Mouse (Mus musculus) thymus, postnatal 36 days (tissue): ENCODE measurements around the gene Twf2.

ENCODE experiments used
- DNase-seq, 2 experiments: peaks; one replicate each; pipeline ENCODE4 v3.0.0; 2022; ENCODE audit warnings: mixed read lengths in 2 of 2

Twf2 gene

DNA sequence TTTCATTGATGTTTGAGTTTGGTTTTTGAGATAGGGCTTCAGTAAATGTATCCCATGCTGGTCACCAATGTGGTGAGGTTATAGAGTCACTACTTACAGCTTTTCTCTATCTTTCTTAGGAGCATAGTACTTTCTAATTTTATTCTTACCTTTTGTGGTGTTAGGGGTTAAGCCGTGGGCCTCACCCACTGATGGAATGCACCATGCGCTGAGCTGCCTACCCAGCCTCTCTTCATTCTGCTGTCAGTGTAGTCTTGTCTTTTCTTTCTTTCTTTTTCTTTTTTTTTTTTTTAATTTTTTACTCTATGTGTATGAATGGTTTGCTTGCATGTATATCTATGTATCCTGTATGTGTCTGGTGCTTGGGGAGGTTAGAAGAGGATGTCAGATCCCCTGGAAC lies 23.5 kb upstream of the Twf2 start:
- DNase-seq, result no peak

DNA sequence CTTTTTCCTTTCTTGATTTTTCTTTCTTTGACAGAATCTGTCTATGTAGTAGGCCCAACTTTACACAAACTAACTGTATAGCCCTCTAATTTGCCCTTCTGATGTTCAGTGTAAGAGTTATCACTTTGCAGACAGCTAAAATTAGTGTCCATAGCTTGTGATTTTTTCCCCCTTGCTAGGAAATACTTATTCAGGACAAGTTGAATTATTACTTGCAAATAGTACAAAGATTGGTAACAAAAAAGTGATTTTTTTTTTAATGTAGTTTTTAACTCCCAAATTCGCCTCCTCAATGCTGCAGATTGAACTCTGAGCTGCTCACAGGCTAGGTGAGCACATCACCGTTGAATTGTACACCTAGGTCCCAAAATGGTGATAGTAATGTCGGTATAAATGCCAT lies 22.9 kb upstream of the Twf2 start:
- DNase-seq, result no peak

DNA sequence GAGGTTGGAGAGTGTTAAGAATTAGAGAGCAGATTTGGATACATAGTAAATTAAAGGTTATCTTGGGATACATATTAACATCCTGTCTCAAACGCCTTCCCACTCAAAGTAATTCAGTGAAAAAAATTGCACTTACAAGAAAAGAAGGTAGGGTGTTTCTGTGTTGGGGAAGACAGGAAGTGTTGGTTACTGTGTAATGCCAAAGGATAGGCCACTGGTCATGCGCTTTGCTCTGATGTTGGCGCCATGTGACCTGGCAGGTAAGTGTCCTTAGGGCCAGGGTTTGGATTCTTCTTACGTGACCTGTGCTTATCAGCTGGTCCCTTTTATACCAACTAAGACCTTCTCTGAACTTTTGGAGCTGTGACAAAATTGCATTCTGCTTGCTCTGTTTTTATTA lies 20.8 kb upstream of the Twf2 start:
- no peak for DNase-seq

DNA sequence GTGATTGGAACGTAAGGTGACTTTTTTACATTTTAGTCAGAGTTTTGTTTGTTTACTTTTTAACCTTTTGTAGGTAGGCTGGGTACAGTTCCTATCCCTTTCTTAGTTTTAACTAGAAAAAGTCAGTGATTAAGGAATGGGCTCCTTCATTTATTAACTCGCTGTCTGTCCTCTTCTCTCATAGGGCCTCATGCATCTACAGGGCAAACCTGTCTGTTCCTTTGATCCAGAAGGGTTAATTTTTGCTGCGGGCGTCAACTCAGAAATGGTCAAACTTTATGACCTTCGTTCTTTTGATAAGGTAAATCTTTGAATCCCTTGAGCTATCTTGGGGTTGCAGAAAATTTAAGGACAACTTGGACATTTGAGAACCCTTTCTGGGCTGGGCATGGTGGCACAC lies 18.9 kb upstream of the Twf2 start:
- DNase-seq, result no peak

DNA sequence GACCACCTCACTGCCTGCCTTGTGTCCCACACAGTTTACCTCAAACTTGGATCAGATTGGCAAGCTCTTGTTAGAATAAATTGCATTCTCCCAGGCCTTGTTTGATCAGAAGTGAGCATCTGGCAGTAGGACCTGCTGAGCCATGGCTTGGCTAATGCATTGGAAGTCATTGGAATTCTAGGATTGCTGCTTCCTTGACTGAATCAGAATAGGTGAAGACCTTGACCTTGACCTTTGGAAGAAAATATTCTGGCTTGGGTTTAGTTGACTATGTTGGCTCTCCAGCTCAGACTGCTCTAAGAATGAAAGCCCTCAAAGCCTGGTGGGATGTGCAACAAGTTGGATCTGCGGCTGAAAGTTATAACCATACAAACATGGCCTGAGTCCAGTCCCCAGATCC lies 11.6 kb upstream of the Twf2 start:
- no peak for DNase-seq

DNA sequence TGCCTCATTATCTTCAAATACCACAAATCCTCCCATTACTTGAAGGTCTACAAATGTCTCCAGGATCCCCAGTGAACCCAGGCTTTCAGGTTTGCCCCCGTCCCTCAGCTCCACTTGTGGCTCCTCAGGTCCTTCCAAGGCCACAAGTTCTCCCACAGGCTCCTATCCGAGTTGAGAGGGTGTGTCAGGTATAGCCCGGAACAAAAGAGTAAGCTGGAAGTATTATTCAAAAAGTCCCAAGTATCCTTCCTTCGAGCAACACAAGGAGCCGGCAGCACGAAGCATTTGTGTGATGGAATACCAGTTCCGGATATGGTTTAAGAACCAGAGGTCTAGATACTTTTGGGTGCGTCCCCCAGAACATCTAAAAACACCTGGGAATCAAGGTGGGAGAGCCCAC lies 10.9 kb upstream of the Twf2 start:
- DNase-seq, result no peak

DNA sequence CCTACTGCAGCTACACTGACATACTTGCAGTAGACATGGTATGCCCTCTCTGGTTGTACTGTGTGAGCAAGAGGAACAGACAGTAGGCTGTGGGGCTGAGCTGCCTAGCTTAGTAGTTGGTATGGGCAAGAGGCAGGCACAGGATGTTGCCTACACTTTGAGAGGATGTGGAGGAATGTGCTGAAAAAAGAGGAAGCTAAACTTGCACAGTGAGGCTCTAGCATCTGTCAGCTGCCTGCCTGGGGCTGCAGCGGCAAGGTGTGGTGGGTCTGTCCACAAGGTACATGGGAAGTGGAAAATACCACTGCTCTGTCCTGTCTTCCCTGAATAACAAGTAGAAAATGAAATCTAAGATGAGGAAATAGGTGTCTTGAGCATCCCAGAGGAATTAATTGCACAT lies 9.9 kb upstream of the Twf2 start:
- no peak for DNase-seq

DNA sequence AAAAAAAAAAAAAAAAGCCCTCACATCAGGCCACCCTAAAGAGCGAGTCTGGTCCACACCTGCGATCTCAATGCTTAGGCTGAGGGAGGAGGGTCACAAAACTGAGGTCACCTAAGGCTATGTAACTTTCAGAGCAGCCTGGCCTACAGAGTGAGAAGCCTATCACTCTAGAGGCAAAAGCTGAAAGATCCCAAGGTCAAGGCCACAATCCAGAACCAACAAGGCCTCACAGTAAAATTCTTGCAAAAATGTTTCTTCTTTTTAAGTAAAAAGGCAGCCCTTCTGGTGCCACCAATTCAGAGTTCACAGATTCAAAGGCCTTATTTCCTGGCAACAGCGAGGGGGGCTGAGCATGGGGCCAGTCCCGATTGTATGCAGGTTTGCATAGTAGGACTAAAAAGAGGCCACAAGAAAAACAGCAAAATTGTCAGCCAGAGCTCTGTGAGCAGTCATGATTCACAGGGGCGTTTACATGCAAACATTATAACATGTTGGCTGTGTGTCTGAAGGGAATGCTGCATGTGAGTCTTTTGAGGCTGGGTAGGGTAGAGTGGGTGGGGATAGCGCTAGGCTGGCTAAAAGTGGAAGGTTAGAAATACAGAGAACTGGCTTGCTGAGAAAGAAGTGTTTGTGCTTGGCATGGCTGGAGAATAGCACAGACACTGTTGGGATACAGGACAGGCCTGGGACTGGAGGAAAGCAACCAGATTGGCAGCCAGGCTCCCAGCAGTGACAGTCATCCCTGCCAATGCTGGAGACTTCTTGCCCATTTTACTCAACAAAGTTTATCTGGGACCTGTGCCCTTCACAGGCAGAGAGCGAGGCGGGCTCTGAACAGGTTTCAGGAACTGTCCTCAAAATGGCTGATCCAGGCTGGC lies 8.7 kb upstream of the Twf2 start:
- no peak for DNase-seq

DNA sequence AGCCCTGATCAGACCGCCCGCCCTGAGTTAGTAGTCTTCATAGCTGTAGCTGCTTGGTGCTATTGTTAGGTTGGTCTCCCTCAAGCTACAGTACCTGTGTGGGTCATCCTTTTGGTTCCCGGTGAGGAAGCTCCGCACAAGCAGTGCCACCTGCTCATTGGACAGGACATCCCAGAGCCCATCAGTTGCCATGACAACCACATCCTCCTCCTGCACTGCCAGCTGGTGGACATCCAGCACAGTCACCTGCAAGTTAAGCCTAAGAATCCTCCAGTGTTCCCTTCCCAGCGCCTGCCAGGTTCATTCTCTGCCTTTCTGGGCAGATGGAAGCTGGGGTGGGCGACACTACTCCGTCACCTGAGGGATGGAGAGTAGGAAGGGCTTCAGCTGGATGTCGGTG lies 7.2 kb upstream of the Twf2 start:
- DNase-seq, result no peak

DNA sequence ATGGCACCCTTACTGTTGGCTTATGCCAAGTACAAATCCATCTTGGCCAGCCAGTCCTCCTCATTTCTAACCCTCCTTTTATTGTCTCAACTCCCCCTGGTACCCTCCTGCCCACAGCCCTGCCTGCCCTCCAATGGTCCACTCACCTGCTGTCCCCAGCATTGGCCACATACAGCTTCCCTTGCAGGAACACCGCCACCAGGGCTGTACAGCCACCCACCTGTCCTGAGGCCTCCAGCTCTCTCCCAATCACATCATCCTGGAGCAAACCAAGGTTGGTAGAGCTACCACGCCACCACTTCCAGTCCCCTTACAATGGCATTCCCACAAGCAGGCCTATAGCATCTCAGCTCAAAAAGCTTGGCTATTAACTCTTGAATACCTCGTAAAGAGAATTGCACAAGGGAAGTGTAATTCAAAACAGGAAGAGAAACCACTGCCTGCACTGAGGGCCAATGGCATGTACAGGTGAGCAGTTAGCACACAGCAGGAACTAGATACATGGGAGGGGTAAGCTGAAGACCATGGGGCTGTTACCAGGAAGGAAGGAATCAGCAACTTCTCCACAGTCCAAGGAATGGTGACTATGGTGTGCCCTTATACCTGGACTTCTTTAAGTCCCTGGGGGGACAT lies 5.7 kb upstream of the Twf2 start:
- DNase-seq, result no peak

DNA sequence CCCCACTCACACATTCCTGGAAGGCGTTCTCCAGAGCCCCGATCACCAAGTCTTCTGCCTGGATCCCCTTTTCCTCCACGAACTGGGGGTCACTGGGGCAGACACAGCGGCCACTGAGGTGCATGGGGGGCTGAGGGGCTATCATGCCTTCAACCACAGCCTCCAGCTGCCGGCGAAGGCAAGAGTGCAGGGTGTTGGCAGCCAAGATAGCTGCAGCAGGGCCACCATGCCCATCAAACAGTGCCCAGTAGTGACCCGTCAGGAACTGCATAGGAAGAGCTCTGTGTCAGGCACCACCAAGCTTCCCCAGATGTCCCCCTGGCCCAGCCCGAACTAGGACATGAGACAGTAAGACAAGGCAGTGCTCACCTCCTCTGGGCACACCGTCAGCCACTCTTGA lies 5.2 kb upstream of the Twf2 start:
- DNase-seq, result no peak

DNA sequence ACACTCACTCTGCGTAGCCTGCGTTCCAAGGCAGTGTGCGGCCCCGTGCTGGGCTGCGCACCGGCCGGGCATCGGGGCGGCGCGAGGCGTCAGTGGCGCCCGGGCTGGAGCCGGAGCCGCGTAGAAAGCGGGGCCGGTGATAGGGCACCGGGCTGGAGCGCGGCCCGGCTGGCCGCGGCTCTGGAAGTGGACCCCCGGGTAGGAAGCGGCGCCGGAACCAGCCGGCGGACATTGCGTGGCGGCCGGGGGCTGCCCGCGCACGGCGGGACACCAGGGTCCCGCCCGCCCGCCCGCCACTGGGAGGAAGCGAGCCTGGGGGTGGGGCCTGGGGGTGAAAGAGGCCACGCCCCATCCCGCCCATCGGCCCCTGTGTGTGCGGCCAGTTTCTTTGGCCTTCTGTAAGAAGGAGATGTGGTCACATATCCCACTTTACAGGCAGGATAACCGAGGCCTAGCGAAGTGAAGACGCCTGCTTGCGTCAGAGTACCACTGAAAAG lies 3.9 kb upstream of the Twf2 start:
- DNase-seq, result peak; percentile 70 to 72

DNA sequence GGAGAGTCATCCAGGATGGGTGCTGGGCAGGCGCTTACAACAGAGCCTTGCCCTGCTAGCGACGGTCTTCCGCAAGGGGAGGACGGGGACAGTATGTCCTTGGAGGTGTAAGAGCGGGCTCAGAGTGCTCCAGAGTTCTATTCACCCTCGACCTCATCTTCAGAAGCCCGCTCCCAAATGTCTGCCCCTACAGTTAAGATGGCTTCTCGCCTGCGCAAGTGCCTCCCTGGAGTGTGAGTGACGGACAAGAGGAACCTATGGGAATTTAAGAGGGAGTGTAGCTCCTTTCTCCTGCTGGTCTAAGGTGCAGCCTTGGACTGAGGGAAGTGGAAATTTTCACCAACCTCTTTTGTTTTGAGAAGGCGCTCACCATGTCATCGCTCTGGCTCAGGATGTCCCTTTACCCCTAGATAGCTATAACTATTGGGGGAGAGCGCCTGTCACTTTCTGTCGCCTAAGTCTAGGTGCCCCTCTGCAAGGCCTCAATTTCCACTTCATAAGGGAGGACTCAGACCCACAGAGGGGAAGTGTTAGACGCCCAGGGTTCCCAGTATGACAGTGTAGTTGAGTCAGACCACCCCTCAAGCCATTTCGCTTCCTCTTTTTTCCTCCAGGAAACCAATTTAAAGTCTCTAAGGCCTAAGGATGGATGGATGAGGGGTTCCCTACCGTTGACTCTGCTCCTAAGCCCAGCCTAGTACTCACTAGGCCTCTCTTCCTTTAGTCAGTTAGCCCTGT lies 3.2 kb upstream of the Twf2 start, which contains the start of gene Ppm1m:
Ppm1m (minus strand) TSS at position 212 of the 738 bp plus-strand sequence.
- DNase-seq, result no peak

DNA sequence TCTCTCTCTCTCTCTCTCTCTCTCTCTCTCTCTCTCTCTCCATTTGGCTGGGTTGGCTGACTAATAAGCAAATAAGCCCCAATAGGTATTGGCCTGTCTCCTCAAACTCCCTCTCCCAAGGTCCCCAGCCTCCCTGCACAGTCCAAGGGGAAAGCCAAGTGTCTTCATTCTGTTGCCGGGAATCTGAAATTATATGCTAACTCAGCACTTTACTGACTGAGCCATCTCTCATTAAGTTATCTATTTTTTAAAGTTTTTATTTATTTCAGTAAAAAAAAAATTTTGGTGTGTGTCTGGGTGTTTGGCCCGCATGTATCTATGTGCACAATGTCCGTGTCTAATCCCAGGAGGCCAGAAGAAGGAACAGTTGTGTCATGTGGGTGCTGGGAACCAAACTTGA lies 1.0 kb upstream of the Twf2 start:
- DNase-seq, result no peak

DNA sequence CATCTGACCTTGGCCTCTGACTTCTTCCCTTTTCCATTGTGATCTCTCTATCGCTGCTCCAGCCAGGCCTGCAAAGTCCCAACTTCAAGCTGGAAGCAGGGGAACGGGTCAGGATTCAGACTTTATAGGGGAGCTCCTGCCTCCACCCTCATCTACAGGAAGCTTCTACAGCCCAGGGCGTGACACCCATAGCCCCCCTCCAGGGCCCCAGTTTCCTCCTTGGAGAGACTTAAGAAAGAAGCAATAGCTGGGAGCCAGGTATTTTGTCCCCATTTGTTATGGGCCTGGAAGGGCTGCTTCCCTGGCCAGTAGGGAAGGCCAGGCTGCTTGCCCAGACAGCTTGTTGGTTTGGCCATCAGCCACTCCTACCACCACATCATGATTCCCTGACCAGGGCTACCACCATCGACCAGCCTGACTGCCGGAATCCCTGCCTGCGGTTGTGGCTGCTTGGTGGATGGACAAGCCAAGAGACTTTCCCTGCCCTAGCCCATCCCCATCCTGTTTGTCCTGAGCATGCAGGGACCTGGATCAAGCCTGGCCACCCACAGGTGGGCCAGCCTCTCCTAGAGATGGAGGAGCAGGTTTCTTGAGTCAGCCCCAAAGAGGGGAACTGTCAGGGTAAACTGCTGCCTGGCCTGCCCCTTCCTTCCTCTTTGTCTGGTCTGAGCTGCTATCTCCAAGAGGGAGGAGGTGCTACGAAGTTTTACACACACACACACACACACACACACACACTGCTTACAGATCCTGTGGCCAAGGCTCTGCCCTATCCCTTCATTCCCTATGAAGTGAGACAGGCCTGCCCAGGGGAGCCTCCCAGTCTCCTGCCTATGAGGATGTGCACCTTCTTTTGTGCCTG lies 1.3 kb downstream of the Twf2 start:
- DNase-seq, result peak in 1 of 2 experiments; percentile 42

DNA sequence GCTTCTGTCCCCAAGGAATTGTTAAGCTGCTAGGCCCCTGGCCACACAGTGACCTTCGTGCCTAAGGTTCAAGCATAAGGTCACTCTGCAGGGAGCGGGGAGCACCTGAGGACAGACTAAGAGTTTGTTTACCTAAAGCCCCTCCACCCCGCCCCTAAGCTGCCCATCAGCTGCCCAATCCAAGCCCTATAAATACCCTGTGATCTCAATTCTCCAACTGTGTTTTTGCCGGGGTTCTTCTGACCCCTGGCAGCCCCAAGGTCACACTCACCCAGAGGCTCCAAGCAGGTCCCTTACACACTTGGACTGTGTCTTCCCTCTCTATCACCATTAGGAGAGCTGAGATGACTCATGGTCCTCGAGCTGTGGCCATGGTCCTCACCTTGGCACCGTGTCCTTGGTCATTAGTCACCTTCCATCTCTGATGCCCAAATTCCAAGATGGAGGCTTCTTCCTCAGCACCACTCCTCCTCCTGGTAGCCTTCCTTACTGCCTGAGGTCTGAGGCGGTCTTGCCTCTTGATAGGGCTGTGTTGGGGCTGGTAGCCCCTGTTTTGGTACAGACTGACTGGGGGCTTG lies 2.9 kb downstream of the Twf2 start:
- DNase-seq, result no peak

DNA sequence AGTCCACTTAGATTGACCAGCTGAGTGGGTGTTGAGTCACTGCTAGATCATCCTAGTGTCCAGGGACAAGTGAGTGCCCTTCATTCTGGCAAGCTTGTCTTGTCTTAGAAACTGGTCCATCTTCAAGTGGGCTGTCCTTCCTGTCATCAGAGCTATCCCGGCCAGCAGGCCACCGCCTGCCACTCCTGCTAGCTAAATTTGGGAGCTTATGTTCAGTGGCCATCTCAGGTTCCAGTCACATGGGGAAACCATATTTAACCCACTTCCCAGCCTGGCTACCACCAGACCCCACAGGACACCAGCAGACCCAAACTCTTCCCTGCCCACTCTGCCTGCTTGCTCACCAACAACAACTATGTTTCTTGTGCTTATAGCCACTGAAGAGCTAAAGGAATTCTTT lies 3.6 kb downstream of the Twf2 start:
- no peak for DNase-seq

DNA sequence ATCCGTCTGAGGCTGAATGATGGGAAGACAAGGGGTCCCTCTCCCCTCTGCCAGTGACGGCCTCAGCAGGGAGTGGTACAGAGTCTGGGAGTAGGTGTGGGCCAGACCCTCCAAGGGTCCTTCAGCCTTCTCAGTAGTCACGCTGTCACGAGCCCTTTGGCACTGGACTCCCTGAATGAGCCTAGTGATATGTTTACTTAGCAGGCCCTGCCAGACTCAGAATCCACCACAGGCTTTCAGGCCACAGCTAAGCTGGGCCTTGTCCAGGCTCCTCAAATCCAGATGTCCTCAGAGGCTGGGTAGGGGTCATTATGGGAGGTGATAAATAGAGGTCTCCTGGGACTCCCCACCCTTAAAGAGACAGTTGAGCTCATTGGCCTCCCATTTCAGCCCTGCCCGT lies 5.3 kb downstream of the Twf2 start:
- no peak for DNase-seq

DNA sequence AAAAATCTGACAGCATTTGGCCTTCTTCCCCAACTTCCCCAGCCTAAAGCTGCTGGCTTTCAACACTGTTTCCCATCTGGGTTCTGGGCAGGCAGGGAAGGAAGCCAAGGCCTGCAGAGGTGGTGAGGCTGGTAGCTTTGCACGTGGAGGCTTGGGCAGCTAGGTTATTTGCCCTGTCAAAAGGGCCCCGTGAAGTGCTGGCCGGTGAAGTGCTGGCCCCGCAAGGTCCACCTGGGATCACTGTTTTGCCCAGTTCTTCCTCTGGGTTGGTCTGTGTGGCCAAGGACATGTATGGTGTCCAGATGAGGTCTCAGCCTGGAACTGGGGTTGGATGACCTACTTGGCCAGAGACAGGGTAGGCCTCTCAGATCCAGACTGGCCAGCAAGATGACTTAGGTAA lies 7.0 kb downstream of the Twf2 start:
- DNase-seq, result no peak

DNA sequence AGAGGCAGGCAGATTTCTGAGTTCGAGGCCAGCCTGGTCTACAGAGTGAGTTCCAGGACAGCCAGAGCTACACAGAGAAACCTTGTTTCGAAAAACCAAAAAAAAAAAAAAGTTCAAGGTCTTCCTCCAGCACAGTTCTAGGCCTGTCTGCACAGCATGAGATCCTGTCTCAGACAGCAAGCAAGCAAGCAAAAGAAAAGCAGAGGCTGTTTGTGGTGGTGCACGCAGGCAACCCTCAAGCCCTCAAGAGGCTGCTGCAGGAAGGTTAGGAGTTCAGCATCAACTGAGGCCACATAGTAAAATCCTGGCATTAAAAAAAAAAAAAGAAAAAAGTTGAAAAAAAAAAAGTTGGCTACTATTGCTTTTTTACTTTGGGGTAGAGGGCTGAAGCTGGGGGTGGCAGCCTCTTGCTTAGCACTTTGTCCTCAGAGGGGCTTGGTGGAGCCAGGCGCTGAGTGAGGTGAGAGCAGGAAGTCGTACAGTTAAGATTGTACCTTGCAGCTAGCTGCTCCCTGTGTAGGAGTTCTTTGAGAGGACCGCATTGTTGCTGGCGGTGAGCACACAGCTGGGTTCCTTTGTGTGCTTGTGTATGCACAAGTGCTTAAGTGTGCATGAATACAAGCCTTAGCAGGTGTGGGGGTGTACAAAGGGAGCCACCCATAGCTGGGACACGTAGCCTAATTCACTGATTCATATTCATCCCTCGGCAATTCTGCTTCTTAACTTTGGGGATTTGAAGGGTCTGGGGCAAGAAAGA lies 8.1 kb downstream of the Twf2 start:
- DNase-seq, result peak; percentile 56 to 74
